Mouse (Mus musculus) stomach, postnatal 0 days (tissue): ENCODE results near the gene Ttll11. TPM values are rescaled to one million over a fixed set of nuclear protein-coding genes. Genes with fewer than 3 reads are reported as not detected.

Experiments
- ATAC-seq: fragments of 200-750 bp; cut with Nextera tagmentation; 2 replicates; pipeline ENCODE4 v1.8.0; 2017; ENCODE audit not compliant: low FRiP score, low TSS enrichment
- DNase-seq: peaks from one replicate; pipeline ENCODE4 v3.0.0-alpha.2; 2016; ENCODE audit warnings: low spot score
- H3K27ac ChIP-seq: fragments of 300-500 bp; sonication (generic); replicated peaks from 2 replicates; pipeline ENCODE4 v1.5.1; 2014; ENCODE audit warnings: mild to moderate bottlenecking, control low read depth
- H3K27me3 ChIP-seq: fragments of 300-500 bp; sonication (generic); 2 replicates; pipeline ENCODE4 v1.6.1; 2014; ENCODE audit warnings: low read length; ENCODE audit not compliant: control insufficient read depth, insufficient read depth
- H3K36me3 ChIP-seq: fragments of 300-500 bp; sonication (generic); 2 replicates; pipeline ENCODE4 v1.6.1; 2014; ENCODE audit warnings: low read length, mixed read lengths; ENCODE audit not compliant: control insufficient read depth, insufficient read depth
- H3K4me1 ChIP-seq: fragments of 300-500 bp; sonication (generic); replicated peaks from 2 replicates; pipeline ENCODE4 v1.6.1; 2014; ENCODE audit warnings: antibody characterized with exemption; ENCODE audit not compliant: control insufficient read depth, insufficient read depth
- H3K4me2 ChIP-seq: fragments of 300-500 bp; sonication (generic); replicated peaks from 2 replicates; pipeline ENCODE4 v1.6.1; 2014; ENCODE audit warnings: low read depth, mild to moderate bottlenecking, control low read depth, moderate library complexity
- H3K4me3 ChIP-seq: fragments of 300-500 bp; sonication (generic); 2 replicates; pipeline ENCODE4 v1.5.1; 2014; ENCODE audit warnings: low read depth, low read length, control low read depth
- H3K9ac ChIP-seq: fragments of 300-500 bp; sonication (generic); 2 replicates; pipeline ENCODE4 v1.6.1; 2014; ENCODE audit warnings: mild to moderate bottlenecking, low read length, control low read depth, mixed read lengths
- H3K9me3 ChIP-seq: fragments of 300-500 bp; sonication (generic); 2 replicates; pipeline ENCODE4 v1.6.1; 2016; ENCODE audit warnings: low read length; ENCODE audit not compliant: control insufficient read depth
- CTCF ChIP-seq: IDR thresholded peaks from 2 replicates; pipeline ENCODE4 v1.5.1; 2016; ENCODE audit warnings: antibody characterized with exemption, low read depth, mild to moderate bottlenecking, moderate library complexity
- EP300 ChIP-seq: optimal IDR thresholded peaks from 2 replicates; pipeline ENCODE3; 2016; ENCODE audit warnings: antibody characterized with exemption
- WGBS: fragments of 180-500 bp; shearing (Covaris S2); extraction: QIAGEN DNeasy Blood & Tissue Kit; methylation state at CpG from one replicate; pipeline ENCODE4 v1.1.7; 2014; 5-methylcytosine and 5-hydroxymethylcytosine counted together
- polyA plus RNA-seq: library from polyadenylated mRNA; unstranded; fragments of >200 nt; fragmentation: Nextera tagmentation; extraction: Ambion mirVana; gene quantifications from 2 replicates; pipeline ENCODE4 v1.2.1, GENCODE M21; 2015

Gene Ttll11
- polyA plus RNA-seq, 1 experiment from 2014 or later, result 0.55 TPM

- 41% methylated on average over 7 of the region's 7 CpGs for WGBS
- Histone ChIP-seq H3K4me2 (no peak overlapping the region), H3K9me3 (no peaks in the 10 kb centered on the region), H3K9ac (no peak overlapping the region), H3K4me1 (no peaks in the 10 kb centered on the region), H3K27me3 (no peaks in the 10 kb centered on the region), H3K36me3 (no peaks in the 10 kb centered on the region), H3K27ac (no peak overlapping the region), H3K4me3 (no peak overlapping the region)
- DNase-seq, result no peak
- TF ChIP-seq EP300 (no peak), CTCF (no peak)
- no peak for ATAC-seq
Observed at GRCm38 (mm10) chr2:35825157-35825556, 154.6 kb downstream of the Ttll11 start.

GRCm38 (mm10) chr2:35823589-35823988, 156.1 kb downstream of the Ttll11 start:
- H3K27me3 ChIP-seq, result no peaks in the 10 kb centered on the region
- no peak overlapping the region for H3K4me2 ChIP-seq
- 79% methylated on average over 6 of the region's 6 CpGs for WGBS
- TF ChIP-seq EP300, result no peak
- no peak for TF ChIP-seq CTCF
- H3K9ac ChIP-seq, result no peak overlapping the region
- ATAC-seq (no peak), DNase-seq (no peak)
- H3K4me3 ChIP-seq, result no peak overlapping the region
- no peak overlapping the region for H3K27ac ChIP-seq
- no peaks in the 10 kb centered on the region for H3K9me3 ChIP-seq
- no peaks in the 10 kb centered on the region for H3K36me3 ChIP-seq
- H3K4me1 ChIP-seq, result no peaks in the 10 kb centered on the region

GRCm38 (mm10) chr2:35818883-35819282, 160.8 kb downstream of the Ttll11 start:
- H3K27ac ChIP-seq, result no peak overlapping the region
- no peaks in the 10 kb centered on the region for H3K9me3 ChIP-seq
- 0 out of 2 replicates have a peak, but pooled peaks have one; percentile 42 for ATAC-seq
- peak; percentile 53 for DNase-seq
- H3K4me1 ChIP-seq, result no peaks in the 10 kb centered on the region
- no peaks in the 10 kb centered on the region for H3K36me3 ChIP-seq
- no peak overlapping the region for H3K9ac ChIP-seq
- H3K4me3 ChIP-seq, result no peak overlapping the region
- TF ChIP-seq EP300 (no peak), CTCF (no peak)
- no peaks in the 10 kb centered on the region for H3K27me3 ChIP-seq
- no peak overlapping the region for H3K4me2 ChIP-seq
- 53% methylated on average over 2 of the region's 2 CpGs for WGBS

- WGBS, result 60% methylated on average over 5 of the region's 5 CpGs
- Histone ChIP-seq H3K27ac (no peak overlapping the region), H3K4me1 (no peaks in the 10 kb centered on the region), H3K9me3 (no peaks in the 10 kb centered on the region), H3K4me2 (no peak overlapping the region), H3K36me3 (no peaks in the 10 kb centered on the region), H3K4me3 (no peak overlapping the region), H3K9ac (no peak overlapping the region), H3K27me3 (no peaks in the 10 kb centered on the region)
- ATAC-seq (no peak), DNase-seq (no peak)
- no peak for TF ChIP-seq CTCF
- no peak for TF ChIP-seq EP300
Observed at GRCm38 (mm10) chr2:35816056-35816661, 163.6 kb downstream of the Ttll11 start.

DNA sequence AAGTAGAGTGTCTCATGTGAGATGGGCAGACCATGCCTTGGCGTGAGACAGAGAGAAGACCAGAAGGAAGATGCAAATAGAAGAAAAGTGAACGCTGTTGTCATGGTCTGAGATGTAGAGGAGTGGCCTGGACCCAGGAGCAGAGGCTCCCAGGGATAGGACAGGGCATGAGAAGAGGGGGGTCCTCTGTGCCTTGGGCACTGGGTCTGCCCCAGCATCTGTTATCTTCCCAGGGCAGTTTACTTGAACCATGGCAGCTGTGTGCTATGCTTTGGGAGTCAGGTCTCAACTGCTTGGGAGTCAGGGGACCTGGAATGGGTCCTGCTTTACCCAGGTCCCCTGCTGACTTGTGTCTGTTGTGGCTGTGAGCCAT, 167.2 kb downstream of the Ttll11 start:
- Histone ChIP-seq H3K27ac (no peak overlapping the region), H3K27me3 (no peaks in the 10 kb centered on the region), H3K9me3 (no peaks in the 10 kb centered on the region), H3K4me3 (no peak overlapping the region), H3K4me1 (no peaks in the 10 kb centered on the region), H3K9ac (no peak overlapping the region), H3K36me3 (no peaks in the 10 kb centered on the region), H3K4me2 (no peak overlapping the region)
- no peak for DNase-seq
- ATAC-seq, result no peak
- 73% methylated on average over 2 of the region's 2 CpGs for WGBS
- TF ChIP-seq CTCF (no peak), EP300 (no peak)

GRCm38 (mm10) chr2:35811801-35812560, 167.7 kb downstream of the Ttll11 start:
- Histone ChIP-seq H3K4me3 (no peak overlapping the region), H3K36me3 (no peaks in the 10 kb centered on the region), H3K9ac (no peak overlapping the region), H3K27ac (no peak overlapping the region), H3K27me3 (no peaks in the 10 kb centered on the region), H3K9me3 (no peaks in the 10 kb centered on the region), H3K4me1 (no peaks in the 10 kb centered on the region), H3K4me2 (no peak overlapping the region)
- no peak for DNase-seq
- ATAC-seq, result no peak
- WGBS, result 55% methylated on average over 14 of the region's 14 CpGs
- no peak for TF ChIP-seq CTCF
- no peak for TF ChIP-seq EP300
